Mouse (Mus musculus): ENCODE data around the gene Lce1m.
"Not testable (repeated sequence)": the region's sequence is repeated elsewhere in the genome, so short reads cannot be mapped to it uniquely, and the experiment has no call there.

The Lce1m gene

DNA sequence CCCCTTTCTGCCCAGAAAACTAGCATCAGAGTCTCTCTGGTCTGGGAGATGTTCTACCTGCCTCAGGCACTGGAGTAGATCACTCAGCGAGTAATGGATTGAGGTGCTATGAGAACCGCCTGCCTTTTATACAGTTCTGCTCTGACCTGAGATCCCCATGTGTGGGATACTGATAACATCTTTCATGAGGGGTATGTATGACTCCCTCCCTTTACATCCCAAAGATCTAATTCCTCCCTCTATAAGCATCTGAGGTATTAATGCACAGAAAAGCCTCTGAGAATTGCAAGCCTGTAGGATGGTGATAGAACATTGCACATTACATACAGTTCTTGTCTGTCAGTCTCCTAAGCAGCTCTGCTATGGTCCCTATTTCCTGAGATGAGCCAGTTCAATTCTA lies at the start of gene Lce1m:
TSS of gene Lce1m (minus strand) at position 101 of the 400 bp plus-strand sequence.
- no peak for DNase-seq (ENCODE audit: low read depth, low spot score)

DNA sequence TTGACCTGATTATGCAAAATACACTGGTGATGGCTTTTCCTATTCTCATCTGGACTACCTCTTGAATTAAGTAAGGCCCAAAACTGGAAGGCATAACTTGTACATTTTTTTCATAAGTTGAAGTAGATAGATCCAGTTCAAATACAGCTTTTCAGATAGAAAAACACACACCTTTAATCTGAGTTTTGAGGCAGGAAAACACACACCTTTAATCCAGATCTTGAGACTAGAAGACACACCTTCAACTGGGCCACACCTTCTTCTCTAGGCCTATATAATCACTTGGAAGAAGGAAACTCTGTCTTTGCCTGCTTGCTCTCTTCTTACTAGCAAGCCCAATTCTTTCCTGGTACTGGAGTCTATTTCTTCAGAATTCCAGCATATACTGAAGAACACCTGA lies 49.7 kb upstream of the Lce1m start, which contains the start of gene Gm4858:
TSS of gene Gm4858 (plus strand) at position 301 of the 400 bp plus-strand sequence.
- not testable (repeated sequence) for DNase-seq (ENCODE audit: low read depth, low spot score)

DNA sequence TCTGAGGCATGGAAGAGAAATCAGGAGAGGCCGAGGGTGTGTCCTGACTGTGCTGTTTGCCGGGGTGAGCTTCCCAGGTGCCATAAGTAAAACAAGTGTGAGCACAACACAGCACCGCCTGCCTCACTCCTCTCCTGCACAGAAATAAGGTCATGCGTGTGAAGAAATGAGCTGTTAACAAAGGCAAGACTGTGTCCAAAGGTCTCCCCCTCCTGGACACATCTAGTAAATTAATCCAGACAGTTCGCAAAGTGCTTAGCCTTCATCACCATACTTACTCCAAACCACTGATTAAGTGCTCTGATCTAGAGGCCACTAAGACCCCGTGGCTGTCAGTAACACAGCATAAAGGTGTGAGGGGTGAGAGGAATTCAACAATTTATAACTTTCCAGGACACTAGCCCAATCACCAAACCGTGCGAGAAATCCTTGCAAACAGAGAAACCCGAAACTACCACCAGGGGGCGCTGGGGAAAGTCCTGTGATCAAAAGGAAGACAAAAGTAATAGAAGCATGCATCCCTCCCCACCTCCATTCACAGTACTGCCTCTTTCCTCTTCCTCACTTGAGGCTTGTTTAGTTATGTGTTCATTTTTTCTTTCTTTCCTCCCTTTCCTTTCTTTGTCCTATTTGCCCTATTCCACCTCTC lies 34.1 kb upstream of the Lce1m start:
- no peak for DNase-seq (ENCODE audit: low read depth, low spot score)

DNA sequence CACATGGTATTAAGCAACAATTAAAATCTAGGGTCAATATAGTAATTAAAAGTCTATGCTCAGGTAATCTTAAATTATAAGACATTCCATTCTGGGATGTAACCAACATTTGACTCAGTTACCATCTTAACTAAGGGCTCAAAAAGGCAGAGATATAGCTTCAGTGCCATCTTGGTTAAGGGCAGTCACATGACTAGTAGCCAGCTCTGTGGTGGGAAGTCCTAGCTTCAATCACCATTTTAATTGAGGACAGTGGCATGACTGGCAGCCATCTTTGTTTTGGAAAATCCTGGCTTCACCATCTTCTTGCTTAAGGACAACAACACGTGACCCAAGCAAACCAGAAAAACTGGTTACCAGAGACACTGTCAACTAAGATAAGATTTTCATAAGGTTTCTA lies 31.3 kb upstream of the Lce1m start:
- no peak for DNase-seq (ENCODE audit: low read depth, low spot score)

DNA sequence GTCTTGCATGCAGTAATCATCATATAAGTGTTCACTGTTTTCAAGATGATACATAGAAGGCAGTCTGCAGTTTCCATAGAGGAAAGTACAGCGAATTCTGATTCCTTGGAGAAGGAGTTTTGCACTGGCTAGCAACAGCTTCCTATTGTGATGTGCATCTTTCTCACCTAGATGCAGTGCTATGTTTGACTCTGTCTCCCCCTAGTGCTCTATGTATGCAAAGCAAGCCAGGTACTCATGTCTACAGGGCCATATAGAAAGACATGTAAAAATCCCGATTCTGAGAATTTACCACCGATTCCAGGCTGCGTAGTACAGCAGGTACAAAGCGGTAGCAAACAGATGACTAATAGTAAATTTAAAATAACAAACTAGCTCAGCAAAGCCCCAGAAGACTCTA lies 12.6 kb upstream of the Lce1m start:
- peak; percentile 34 for DNase-seq (ENCODE audit: low read depth, low spot score)

DNA sequence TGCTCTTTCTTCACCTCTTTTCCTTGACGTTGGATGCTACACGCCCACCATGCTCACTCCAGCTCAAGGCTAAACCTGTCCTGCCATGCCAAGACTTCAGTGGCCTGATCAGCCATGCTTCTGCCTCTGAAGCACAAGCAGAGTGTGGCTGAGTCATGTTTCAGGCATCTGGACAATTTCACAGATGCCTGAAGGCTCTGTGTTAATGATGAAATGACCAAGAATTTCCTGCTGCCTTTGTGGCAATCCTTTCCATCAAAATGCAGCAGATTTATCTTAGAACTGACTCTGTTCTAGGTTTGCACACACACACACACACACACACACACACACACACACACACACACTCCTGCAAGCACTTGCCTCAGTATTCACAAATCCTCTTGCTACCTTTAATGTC lies 6.6 kb upstream of the Lce1m start:
- no peak for DNase-seq (ENCODE audit: low read depth, low spot score)

DNA sequence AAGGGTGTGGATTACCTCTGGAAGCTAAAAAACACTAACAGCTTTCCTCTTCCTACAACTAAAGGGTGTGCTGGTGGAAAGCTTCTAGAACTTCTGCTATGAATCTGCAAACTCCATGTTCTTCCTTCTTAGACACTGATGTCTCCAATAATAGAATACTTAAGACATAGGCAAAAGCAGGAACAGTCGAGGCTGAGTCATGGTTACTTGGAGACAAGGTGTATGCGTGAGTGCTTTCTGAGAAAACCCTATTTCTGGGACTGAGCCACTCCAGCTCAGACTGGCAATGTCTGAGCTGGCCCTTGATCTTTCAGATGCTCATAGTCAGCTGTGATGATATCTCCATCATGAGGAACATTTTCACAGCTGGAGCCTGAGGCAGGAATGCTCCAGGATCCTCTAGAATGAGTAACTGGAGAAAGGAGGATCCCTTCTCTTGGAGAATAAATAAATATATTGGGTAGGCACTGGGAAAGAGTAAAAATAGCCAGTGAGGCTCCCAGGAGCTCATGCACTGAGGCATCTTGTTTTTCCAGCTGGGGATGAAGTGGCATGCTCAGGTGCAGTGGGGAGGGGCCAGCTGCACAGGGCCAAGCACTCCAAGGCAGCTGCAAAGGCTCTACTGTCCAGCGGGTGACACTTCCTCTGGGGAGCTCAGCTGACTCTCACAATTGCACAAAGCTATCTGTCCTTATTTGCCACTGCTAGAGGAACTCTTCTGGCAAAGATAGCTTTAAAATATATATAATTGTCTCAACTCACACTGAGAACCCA lies 4.7 kb upstream of the Lce1m start:
- DNase-seq (ENCODE audit: low read depth, low spot score) = no peak

DNA sequence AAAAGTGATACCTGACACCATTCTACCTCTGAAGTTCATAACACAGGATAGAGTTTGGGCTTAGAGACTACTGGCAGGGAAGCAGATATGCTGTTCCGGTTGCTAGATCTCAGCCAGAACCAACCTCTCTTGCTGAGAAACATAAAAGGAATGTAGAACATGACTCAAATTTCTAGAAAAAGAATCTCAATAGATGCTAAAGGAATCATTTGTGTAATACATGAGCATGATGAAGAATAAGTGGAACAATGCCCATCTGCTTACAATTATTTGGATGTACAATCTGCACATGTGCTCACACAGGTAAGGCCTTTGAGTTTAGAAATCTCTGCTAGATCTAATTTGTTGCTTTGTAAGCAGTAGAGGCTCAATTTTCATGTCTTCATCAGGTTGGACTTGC lies 2.3 kb upstream of the Lce1m start:
- DNase-seq (ENCODE audit: low read depth, low spot score) = no peak

DNA sequence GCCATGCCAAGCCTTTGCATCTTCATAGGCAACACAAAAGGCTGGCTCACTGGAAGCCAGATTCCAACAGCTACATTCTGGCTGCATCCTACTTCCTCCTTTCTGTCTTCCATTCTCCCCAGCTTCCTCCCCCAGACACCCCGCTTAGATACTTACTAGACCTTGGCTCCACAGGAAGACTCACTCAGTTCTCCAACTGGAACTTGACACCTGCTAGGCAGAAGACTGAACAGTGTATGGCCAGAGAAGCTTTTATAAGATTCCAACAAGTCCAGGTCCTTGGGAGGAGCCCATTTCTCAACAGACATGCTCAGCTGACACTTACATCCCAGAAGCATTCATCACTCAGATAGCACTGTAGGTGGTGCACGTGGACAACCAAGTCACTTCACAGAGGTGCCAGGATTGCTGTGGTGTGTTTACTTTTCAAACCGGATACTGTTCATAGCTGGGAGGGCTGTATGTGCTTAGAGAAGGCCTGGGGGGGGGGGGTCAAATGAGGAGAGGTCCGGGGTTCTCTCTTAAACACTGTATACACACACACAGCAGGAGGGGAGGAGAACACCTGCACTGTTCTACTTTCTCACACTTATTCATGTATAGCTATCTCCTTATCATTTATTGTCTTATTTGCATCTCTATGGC lies 3.3 kb downstream of the Lce1m start, which contains the start of gene Crct1:
TSS of gene Crct1 (minus strand) at position 228 of the 645 bp plus-strand sequence.
- DNase-seq (ENCODE audit: low read depth, low spot score) = no peak

DNA sequence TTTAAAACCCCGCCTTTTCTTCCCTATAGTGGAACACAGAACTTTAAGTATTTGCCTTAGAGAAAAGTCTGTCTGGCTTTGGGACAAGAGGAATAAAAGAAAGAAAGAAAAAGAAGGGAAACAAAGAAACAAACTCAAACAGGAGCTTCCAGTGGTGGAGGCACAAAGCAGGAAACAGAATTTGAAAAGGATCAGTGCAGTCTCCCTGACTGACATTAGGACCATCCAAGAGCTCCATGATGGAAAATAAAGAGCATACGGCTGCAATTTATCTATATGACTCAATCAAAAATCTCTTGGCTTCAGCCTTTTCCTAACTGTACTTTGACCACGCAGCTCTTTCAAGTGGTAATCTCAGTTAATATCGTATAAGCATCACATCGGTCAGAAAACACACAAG lies 4.0 kb downstream of the Lce1m start:
- DNase-seq (ENCODE audit: low read depth, low spot score) = no peak

DNA sequence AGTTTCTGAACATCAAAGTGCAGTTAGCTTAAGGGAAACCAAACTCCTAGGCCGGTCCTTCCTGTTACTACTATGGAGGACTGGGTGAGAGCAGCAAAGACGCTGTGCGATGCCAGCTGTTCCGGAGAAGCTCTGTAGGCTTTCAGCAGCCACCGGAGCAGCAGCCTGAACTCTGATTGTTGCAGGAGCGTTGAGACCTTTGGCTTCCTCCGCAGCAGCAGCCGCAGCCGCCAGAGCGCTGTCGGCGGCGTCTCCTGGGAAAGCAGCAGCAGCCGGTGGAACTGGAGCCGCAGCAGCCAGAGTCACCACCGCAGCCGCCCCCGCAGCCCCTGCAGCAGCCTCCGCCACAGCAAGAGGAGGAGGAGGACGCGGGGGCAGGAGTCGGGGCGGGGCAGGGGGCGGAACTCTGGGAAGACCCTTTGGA lies 4.5 kb downstream of the Lce1m start:
- DNase-seq (ENCODE audit: low read depth, low spot score) = peak; percentile 5

DNA sequence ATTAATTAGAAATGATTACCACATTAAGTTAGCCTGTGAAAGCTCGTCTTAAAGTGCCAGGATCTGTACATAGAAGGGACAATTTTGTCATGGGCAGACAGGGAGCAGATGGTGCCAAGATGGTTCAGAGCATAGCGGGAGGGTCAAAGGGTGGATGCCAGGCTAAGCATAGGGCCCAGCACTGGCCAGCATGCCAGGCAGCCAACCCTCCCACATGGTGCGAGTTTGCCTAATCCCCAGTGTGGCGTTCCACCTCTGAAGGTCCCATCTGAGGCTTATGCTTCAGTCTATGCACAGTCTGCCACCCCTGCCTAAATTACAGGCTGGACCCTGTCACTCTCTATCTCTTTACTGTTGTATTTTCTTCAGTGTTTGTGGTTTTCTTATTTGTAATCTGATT lies 16.0 kb downstream of the Lce1m start:
- DNase-seq (ENCODE audit: low read depth, low spot score) = no peak

DNA sequence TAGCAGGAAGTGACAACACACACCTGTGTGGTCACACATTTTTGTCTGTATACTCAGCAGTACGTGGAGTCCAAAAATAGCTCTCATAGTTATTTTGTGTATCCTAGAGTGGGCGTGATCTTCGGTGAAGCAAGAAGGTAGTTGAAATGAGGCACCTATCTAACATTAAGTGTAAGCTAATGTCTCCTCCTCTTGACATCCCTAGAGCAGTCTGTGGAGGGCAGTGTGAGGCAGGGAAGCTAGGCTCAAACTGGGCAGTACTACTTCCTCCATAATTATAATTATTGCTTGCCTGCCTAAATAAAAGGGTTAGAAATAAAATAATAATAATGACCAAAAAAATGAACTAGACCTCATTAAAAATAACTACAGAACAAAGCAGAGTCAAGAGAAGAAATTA lies 18.2 kb downstream of the Lce1m start:
- DNase-seq (ENCODE audit: low read depth, low spot score) = no peak

DNA sequence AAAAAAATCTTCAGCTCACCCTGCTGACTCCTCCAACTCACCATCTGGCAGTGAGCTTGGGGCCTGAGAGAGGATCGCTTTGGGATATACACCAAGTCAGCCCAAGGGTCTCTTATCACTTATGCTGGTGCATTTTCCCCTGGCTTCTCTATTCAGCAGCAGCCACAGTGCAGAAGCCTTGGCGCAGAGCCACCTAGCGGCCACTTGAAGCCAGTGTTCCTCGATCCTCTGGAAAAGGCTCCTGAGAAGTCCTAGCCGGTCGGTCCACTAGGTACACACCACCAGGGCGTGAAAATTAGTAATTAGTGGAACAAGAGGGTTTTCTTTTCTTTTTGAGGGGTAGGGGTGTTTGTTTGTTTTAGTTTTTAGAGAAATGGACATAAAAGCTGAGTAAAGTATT lies 20.2 kb downstream of the Lce1m start:
- peak; percentile 20 for DNase-seq (ENCODE audit: low read depth, low spot score)

DNA sequence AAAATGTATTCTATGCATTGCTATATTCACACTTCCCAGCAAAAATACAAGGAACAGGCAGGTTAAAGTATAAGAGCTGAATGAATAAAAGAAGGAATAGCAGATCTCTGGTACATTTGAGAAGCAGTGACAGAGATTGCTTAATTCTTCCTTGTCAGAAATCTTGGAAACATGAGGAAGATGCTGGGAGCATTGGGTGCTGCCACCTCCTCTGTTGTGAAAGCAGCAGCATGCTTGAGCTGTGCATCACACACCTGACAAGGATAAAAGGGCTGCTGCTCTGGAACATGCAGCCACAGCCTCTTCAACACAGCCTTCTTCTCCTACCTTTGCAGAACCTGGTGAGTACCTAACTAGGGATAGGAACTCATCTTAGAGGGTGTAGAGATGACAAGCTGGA lies 26.9 kb downstream of the Lce1m start, which contains the start of gene Lce3f:
TSS of gene Lce3f (plus strand) at position 301 of the 400 bp plus-strand sequence.
- no peak for DNase-seq (ENCODE audit: low read depth, low spot score)

DNA sequence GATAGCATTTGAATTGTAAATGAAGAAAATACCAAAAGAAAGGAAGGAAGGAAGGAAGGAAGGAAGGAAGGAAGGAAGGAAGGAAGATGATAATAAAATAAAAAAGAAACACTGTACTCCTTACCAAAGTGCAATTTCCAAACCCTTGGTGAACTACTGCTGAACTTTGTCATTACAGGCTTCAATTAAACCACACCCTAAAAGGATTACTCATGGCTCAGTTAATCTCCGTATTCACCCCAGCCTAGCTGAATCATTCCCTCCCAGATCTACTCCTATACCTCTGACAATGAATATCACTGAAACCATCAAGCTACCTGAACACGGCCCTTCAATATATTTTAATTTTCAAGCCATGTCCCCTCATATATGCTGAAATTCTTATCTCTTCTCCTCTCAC lies 40.4 kb downstream of the Lce1m start:
- no peak for DNase-seq (ENCODE audit: low read depth, low spot score)

All from retina, postnatal 7 days (tissue).